Mouse (Mus musculus): ENCODE data around the gene Acy3.
A peak's percentile ranks its signal among the peaks of the same experiment; 100 is the strongest.
"Not testable (repeated sequence)": the region's sequence is repeated elsewhere in the genome, so short reads cannot be mapped to it uniquely, and the experiment has no call there.

Gene Acy3

GRCm38 (mm10) chr19:3974608-3975007, 11.8 kb upstream of the Acy3 start:
- DNase-seq (ENCODE audit: low spot score), result not testable (repeated sequence)

- no peak for DNase-seq (ENCODE audit: low spot score)
Measured at GRCm38 (mm10) chr19:3975866-3976265, 10.5 kb upstream of the Acy3 start.

GRCm38 (mm10) chr19:3980309-3980708, 6.1 kb upstream of the Acy3 start:
- peak; percentile 68 for DNase-seq (ENCODE audit: low spot score)

- DNase-seq (ENCODE audit: low spot score), result no peak
Measured at GRCm38 (mm10) chr19:3980917-3981316, 5.5 kb upstream of the Acy3 start.

- DNase-seq (ENCODE audit: low spot score), result no peak
Measured at GRCm38 (mm10) chr19:3983527-3984200, 2.7 kb upstream of the Acy3 start.

GRCm38 (mm10) chr19:3985261-3985681, 1.1 kb upstream of the Acy3 start:
- no peak for DNase-seq (ENCODE audit: low spot score)

- no peak for DNase-seq (ENCODE audit: low spot score)
Measured at GRCm38 (mm10) chr19:3988066-3988465, 1.7 kb downstream of the Acy3 start.

GRCm38 (mm10) chr19:3988750-3989149, 2.4 kb downstream of the Acy3 start:
- DNase-seq (ENCODE audit: low spot score), result no peak

- no peak for DNase-seq (ENCODE audit: low spot score)
Measured at GRCm38 (mm10) chr19:3990804-3991203, 4.4 kb downstream of the Acy3 start.

- DNase-seq (ENCODE audit: low spot score), result no peak
Measured at GRCm38 (mm10) chr19:3991562-3991961, 5.2 kb downstream of the Acy3 start.

- DNase-seq (ENCODE audit: low spot score), result no peak
Measured at GRCm38 (mm10) chr19:3991966-3992365, 5.6 kb downstream of the Acy3 start.

- DNase-seq (ENCODE audit: low spot score), result no peak
Measured at GRCm38 (mm10) chr19:3992416-3992815, 6.0 kb downstream of the Acy3 start, which contains the start of gene Tbx10. Gene Tbx10, plus strand, starts transcription at chr19:3992752.

- no peak for DNase-seq (ENCODE audit: low spot score)
Measured at GRCm38 (mm10) chr19:3994932-3995331, 8.6 kb downstream of the Acy3 start.

- DNase-seq (ENCODE audit: low spot score), result no peak
Measured at GRCm38 (mm10) chr19:3995505-3995904, 9.1 kb downstream of the Acy3 start.

GRCm38 (mm10) chr19:3996106-3996505, 9.7 kb downstream of the Acy3 start:
- DNase-seq (ENCODE audit: low spot score), result no peak

- no peak for DNase-seq (ENCODE audit: low spot score)
Measured at GRCm38 (mm10) chr19:3996747-3997146, 10.4 kb downstream of the Acy3 start.

- DNase-seq (ENCODE audit: low spot score), result no peak
Measured at GRCm38 (mm10) chr19:3997231-3997630, 10.9 kb downstream of the Acy3 start.

- no peak for DNase-seq (ENCODE audit: low spot score)
Measured at GRCm38 (mm10) chr19:3998335-3998734, 12.0 kb downstream of the Acy3 start.

GRCm38 (mm10) chr19:3999121-3999730, 12.9 kb downstream of the Acy3 start:
- DNase-seq (ENCODE audit: low spot score), result no peak

- DNase-seq (ENCODE audit: low spot score), result peak; percentile 94
Measured at GRCm38 (mm10) chr19:4000119-4000900, 13.9 kb downstream of the Acy3 start, which contains the start of the genes Nudt8 and Gm49405. Gene Nudt8, plus strand, starts transcription at chr19:4000580. Gene Gm49405, plus strand, starts transcription at chr19:4000626.

GRCm38 (mm10) chr19:4000949-4001525, 14.7 kb downstream of the Acy3 start:
- no peak for DNase-seq (ENCODE audit: low spot score)

GRCm38 (mm10) chr19:4001752-4002151, 15.4 kb downstream of the Acy3 start:
- DNase-seq (ENCODE audit: low spot score), result no peak
